Mouse (Mus musculus) liver, adult 2 months (tissue): ENCODE measurements around the gene Dbnl. TPM values are rescaled to one million over a fixed set of nuclear protein-coding genes. Genes with fewer than 3 reads are reported as not detected.

Experiments
- DNase-seq: peaks from one replicate; pipeline ENCODE4 v3.0.0-alpha.2; 2011; ENCODE audit warnings: low read depth, low spot score; ENCODE audit errors: extremely low read depth
- H3K27ac ChIP-seq: fragments of 200-500 bp; replicated peaks from 2 replicates; pipeline ENCODE4 v1.5.1; 2012; ENCODE audit warnings: low read depth, mild to moderate bottlenecking, control low read depth, inconsistent platforms, low read length; ENCODE audit not compliant: insufficient read depth
- H3K27me3 ChIP-seq: fragments of 200-500 bp; 2 replicates; pipeline ENCODE4 v1.6.1; 2012; ENCODE audit warnings: mild to moderate bottlenecking, moderate library complexity, low read length, inconsistent platforms; ENCODE audit not compliant: control insufficient read depth, insufficient read depth
- H3K36me3 ChIP-seq: fragments of 200-500 bp; 2 replicates; pipeline ENCODE4 v1.6.1; 2012; ENCODE audit warnings: low read length, inconsistent platforms; ENCODE audit not compliant: control insufficient read depth, insufficient read depth
- H3K4me1 ChIP-seq: fragments of 200-500 bp; 2 replicates; pipeline ENCODE4 v1.6.1; 2011; ENCODE audit warnings: low read length; ENCODE audit not compliant: control insufficient read depth, insufficient read depth
- H3K4me3 ChIP-seq: fragments of 200-500 bp; 2 replicates; pipeline ENCODE4 v1.5.1; 2011; ENCODE audit warnings: low read depth, mild to moderate bottlenecking, control low read depth, low read length, moderate library complexity; ENCODE audit not compliant: insufficient read depth
- H3K79me2 ChIP-seq: fragments of 200-500 bp; 2 replicates; pipeline ENCODE4 v1.6.1; 2012; ENCODE audit warnings: inconsistent platforms, mild to moderate bottlenecking, low read length, moderate library complexity; ENCODE audit not compliant: control insufficient read depth, insufficient read depth
- H3K9ac ChIP-seq: fragments of 200-500 bp; 2 replicates; pipeline ENCODE4 v1.6.1; 2012; ENCODE audit warnings: low read depth, mild to moderate bottlenecking, control low read depth, inconsistent platforms, low read length
- CTCF ChIP-seq: fragments of 200-500 bp; IDR thresholded peaks from 2 replicates; pipeline ENCODE4 v1.5.1; 2011; ENCODE audit warnings: low read depth, low read length, control low read depth
- POLR2A ChIP-seq: fragments of 200-500 bp; IDR thresholded peaks from 2 replicates; pipeline ENCODE4 v1.6.1; 2011; ENCODE audit warnings: low read length, control low read depth; ENCODE audit not compliant: insufficient read depth; ENCODE audit errors: extremely low read depth
- WGBS: fragments of 180-500 bp; shearing (Covaris S2); methylation state at CpG from one replicate; pipeline ENCODE4 v1.1.7; 2018; 5-methylcytosine and 5-hydroxymethylcytosine counted together
- polyA plus RNA-seq: library from polyadenylated mRNA; depleted of rRNA; stranded (reverse); fragments of >200 nt; gene quantifications from 2 replicates; pipeline ENCODE4 v1.2.3, GENCODE M21; 2012
- total RNA-seq: library from RNA; depleted of rRNA; stranded (reverse); fragments of >200 nt; gene quantifications from 2 replicates; pipeline ENCODE4 v1.2.3, GENCODE M21; 2014

Gene Dbnl
- total and polyA plus RNA-seq, 2 experiments = 17.0 to 27.1 TPM

GRCm38 (mm10) chr11:5819223-5819622 lies 30.9 kb downstream of the Dbnl start:
- Histone ChIP-seq H3K4me3 (no peak overlapping the region), H3K36me3 (no peaks in the 10 kb centered on the region), H3K79me2 (no peaks in the 10 kb centered on the region), H3K27me3 (no peaks in the 10 kb centered on the region), H3K4me1 (no peaks in the 10 kb centered on the region), H3K27ac (no peak overlapping the region), H3K9ac (no peak overlapping the region)
- DNase-seq = no peak
- 75% methylated on average over 2 of the region's 2 CpGs for WGBS
- TF ChIP-seq CTCF (no peak), POLR2A (no peak)

GRCm38 (mm10) chr11:5825432-5825831 lies 37.1 kb downstream of the Dbnl start:
- DNase-seq = no peak
- Histone ChIP-seq H3K27me3 (no peaks in the 10 kb centered on the region), H3K79me2 (no peaks in the 10 kb centered on the region), H3K27ac (no peak overlapping the region), H3K4me1 (no peaks in the 10 kb centered on the region), H3K36me3 (0 out of 2 replicates have a peak, but pooled peaks cover 2% of the 10 kb centered on the region), H3K4me3 (no peak overlapping the region), H3K9ac (no peak overlapping the region)
- no peak for TF ChIP-seq CTCF
- no peak for TF ChIP-seq POLR2A

GRCm38 (mm10) chr11:5827931-5828330 lies 39.6 kb downstream of the Dbnl start:
- no peak for DNase-seq
- no peak overlapping the region for H3K9ac ChIP-seq
- WGBS = 90% methylated on average over 5 of the region's 5 CpGs
- H3K27ac ChIP-seq = no peak overlapping the region
- peaks cover 5% of the 10 kb centered on the region; the same call in 1 of the 2 replicates for H3K36me3 ChIP-seq
- H3K4me3 ChIP-seq = no peak overlapping the region
- no peaks in the 10 kb centered on the region for H3K79me2 ChIP-seq
- H3K4me1 ChIP-seq = no peaks in the 10 kb centered on the region
- TF ChIP-seq CTCF (no peak), POLR2A (no peak)
- no peaks in the 10 kb centered on the region for H3K27me3 ChIP-seq

- Histone ChIP-seq H3K4me1 (no peaks in the 10 kb centered on the region), H3K27me3 (no peaks in the 10 kb centered on the region), H3K9ac (no peak overlapping the region), H3K36me3 (peaks cover 5% of the 10 kb centered on the region; the same call in 1 of the 2 replicates), H3K27ac (no peak overlapping the region), H3K4me3 (no peak overlapping the region), H3K79me2 (no peaks in the 10 kb centered on the region)
- no peak for DNase-seq
- TF ChIP-seq POLR2A (no peak), CTCF (no peak)
- 86% methylated on average over 11 of the region's 11 CpGs for WGBS
These were observed 40.4 kb downstream of the Dbnl start for GRCm38 (mm10) chr11:5828509-5829191.

GRCm38 (mm10) chr11:5829327-5829726 lies 41.0 kb downstream of the Dbnl start:
- H3K4me3 ChIP-seq = no peak overlapping the region
- H3K4me1 ChIP-seq = no peaks in the 10 kb centered on the region
- TF ChIP-seq POLR2A = no peak
- no peak for TF ChIP-seq CTCF
- no peaks in the 10 kb centered on the region for H3K27me3 ChIP-seq
- no peak overlapping the region for H3K27ac ChIP-seq
- H3K36me3 ChIP-seq = peaks cover 5% of the 10 kb centered on the region; the same call in 1 of the 2 replicates
- no peak overlapping the region for H3K9ac ChIP-seq
- DNase-seq = no peak
- H3K79me2 ChIP-seq = no peaks in the 10 kb centered on the region
- WGBS = 80% methylated on average over 12 of the region's 12 CpGs

- Histone ChIP-seq H3K27ac (no peak overlapping the region), H3K36me3 (peaks cover 5% of the 10 kb centered on the region; the same call in 1 of the 2 replicates), H3K9ac (no peak overlapping the region), H3K4me3 (no peak overlapping the region), H3K4me1 (0 out of 2 replicates have a peak, but pooled peaks cover 2% of the 10 kb centered on the region), H3K79me2 (no peaks in the 10 kb centered on the region), H3K27me3 (no peaks in the 10 kb centered on the region)
- no peak for TF ChIP-seq CTCF
- TF ChIP-seq POLR2A = no peak
- WGBS = 92% methylated on average over 9 of the region's 9 CpGs
- no peak for DNase-seq
These were observed 46.2 kb downstream of the Dbnl start for GRCm38 (mm10) chr11:5834506-5834905.
